Mouse (Mus musculus) small intestine, adult 2 months (tissue): Measurements from ENCODE around the gene Gab2. TPM values are rescaled to one million over a fixed set of nuclear protein-coding genes. Genes with fewer than 3 reads are reported as not detected.
"Not testable (repeated sequence)": the region's sequence is repeated elsewhere in the genome, so short reads cannot be mapped to it uniquely, and the experiment has no call there.

ENCODE experiments used
- H3K27ac ChIP-seq: fragments of 200-500 bp; 2 replicates; pipeline ENCODE4 v1.5.1; 2012; ENCODE audit warnings: low read depth, low read length, control low read depth, inconsistent platforms; ENCODE audit not compliant: insufficient read depth
- H3K27me3 ChIP-seq: fragments of 200-500 bp; 2 replicates; pipeline ENCODE4 v1.6.1; 2012; ENCODE audit warnings: mild to moderate bottlenecking, moderate library complexity, low read length, inconsistent platforms; ENCODE audit not compliant: control insufficient read depth, insufficient read depth
- H3K36me3 ChIP-seq: fragments of 200-500 bp; 2 replicates; pipeline ENCODE4 v1.6.1; 2012; ENCODE audit warnings: mild to moderate bottlenecking, low read length, control low read depth, inconsistent platforms; ENCODE audit not compliant: control insufficient read depth, insufficient read depth
- H3K4me1 ChIP-seq: fragments of 200-500 bp; 2 replicates; pipeline ENCODE4 v1.6.1; 2012; ENCODE audit warnings: low read length, inconsistent platforms, mixed read lengths; ENCODE audit not compliant: control insufficient read depth, insufficient read depth, insufficient read length
- H3K4me3 ChIP-seq: fragments of 200-500 bp; 2 replicates; pipeline ENCODE4 v1.5.1; 2012; ENCODE audit warnings: low read depth, mild to moderate bottlenecking, control low read depth, inconsistent platforms, low read length, moderate library complexity
- CTCF ChIP-seq: fragments of 200-500 bp; IDR thresholded peaks from 2 replicates; pipeline ENCODE4 v1.5.1; 2012; ENCODE audit warnings: low read depth, mild to moderate bottlenecking, control low read depth, inconsistent platforms, low read length, moderate library complexity, mixed read lengths; ENCODE audit not compliant: insufficient replicate concordance, insufficient read length; ENCODE audit errors: extremely low read depth
- POLR2A ChIP-seq: fragments of 200-500 bp; IDR thresholded peaks from 2 replicates; pipeline ENCODE4 v1.6.1; 2012; ENCODE audit warnings: low read depth, mild to moderate bottlenecking, control low read depth, inconsistent platforms, low read length, moderate library complexity
- WGBS: fragments of 180-500 bp; shearing (Covaris S2); methylation state at CpG from one replicate; pipeline ENCODE4 v1.1.7; 2018; 5-methylcytosine and 5-hydroxymethylcytosine counted together
- polyA plus RNA-seq: library from polyadenylated mRNA; depleted of rRNA; stranded (reverse); fragments of >200 nt; gene quantifications from 2 replicates; pipeline ENCODE4 v1.2.3, GENCODE M21; 2012

The Gab2 gene
- polyA plus RNA-seq, 1 experiment, result 12.1 TPM

DNA sequence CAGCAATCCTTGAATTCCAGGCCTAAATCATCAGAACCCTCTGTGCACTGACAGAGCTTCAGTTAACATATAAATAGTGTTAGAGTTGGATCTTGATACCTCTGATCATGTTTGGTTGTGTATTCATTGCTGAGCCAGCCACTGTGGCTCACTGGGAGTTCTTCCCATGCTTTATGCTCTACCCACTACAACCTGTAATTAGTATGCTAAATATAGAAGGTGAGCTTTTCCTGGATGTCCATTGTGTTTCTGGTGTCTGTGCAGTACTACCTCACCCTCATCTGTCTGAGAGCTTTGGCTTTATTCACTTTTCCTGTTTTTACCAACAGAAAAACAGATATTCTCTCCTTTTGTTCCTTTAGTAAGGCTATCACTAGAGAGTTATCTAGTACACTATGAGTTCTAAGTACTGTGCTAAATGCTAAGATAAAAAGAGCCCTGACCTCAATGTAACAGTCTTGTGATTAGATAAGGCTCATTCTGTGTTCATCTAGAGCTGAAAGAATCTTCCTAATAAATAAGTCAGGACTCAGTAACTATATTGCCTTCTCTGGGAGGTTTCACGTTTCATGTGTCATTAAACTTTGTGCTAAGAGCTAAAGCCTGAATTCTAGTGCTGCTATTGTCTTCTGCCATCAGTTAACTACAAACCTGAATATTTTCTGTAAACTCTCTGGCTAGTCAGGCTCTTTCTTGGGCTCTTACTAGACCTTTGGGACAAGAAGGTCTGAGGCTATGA, 127.6 kb downstream of the Gab2 start:
- Histone ChIP-seq H3K4me1 (peaks cover 9% of the 10 kb centered on the region; the same call in 1 of the 2 replicates), H3K4me3 (no peak overlapping the region), H3K27me3 (no peaks in the 10 kb centered on the region), H3K36me3 (no peaks in the 10 kb centered on the region), H3K27ac (no peak overlapping the region; the same call in 1 of the 2 replicates)
- no peak for TF ChIP-seq POLR2A
- no peak for TF ChIP-seq CTCF
- 35% methylated on average over 1 of the region's 1 CpGs for WGBS

DNA sequence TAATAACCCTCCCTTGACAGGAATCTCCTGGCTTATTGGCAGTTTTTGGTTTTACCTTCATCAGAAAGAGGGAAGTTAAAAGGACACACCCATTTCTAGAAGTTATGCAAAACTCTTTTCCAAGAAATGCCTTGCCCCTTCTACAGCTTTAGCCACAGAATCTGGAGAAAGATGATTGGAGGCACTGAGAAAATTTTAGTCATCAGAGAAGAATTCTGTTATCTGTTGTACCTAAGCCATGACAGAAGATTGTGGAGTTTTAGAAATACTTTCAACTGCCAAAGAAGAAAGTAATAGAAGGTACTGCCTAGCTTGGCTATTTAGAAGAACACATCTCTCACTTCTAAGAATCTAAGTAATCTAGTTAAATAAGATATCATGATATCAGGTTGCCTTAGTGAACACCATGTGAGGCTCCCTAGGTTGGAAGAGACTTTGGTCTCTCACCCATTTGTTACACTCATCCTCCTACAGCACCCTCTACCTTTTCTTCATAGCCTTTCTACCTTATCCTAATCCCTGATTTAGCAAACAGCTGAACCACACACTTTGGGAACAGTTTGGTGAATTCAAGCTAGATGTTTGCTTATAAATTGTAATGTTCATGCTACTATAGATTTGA, 128.8 kb downstream of the Gab2 start:
- Histone ChIP-seq H3K27me3 (no peaks in the 10 kb centered on the region), H3K4me3 (no peak overlapping the region), H3K4me1 (peaks cover 9% of the 10 kb centered on the region; the same call in 1 of the 2 replicates), H3K36me3 (no peaks in the 10 kb centered on the region), H3K27ac (no peak overlapping the region)
- TF ChIP-seq CTCF, result no peak
- TF ChIP-seq POLR2A, result no peak

DNA sequence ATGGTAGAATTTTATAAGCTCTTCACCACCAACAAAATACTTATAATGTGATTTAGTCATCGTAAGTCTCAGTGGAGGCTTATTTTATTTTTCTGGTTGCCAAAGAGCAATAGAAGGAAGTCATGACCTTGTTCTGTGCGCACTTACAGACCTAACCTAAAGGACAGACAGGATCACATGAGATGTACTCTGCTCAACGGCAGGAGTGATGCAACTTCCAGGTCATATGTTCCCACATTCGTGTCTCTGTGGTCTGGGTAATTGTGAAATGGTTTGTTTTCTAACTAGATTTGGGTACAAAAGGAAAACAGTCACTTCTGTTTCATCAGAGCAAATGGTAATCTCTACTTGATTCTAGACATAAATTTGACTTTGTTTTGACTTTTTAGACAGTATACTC, 129.7 kb downstream of the Gab2 start:
- no peak for TF ChIP-seq CTCF
- no peak for TF ChIP-seq POLR2A
- Histone ChIP-seq H3K4me3 (no peak overlapping the region), H3K36me3 (no peaks in the 10 kb centered on the region), H3K27me3 (no peaks in the 10 kb centered on the region), H3K27ac (no peak overlapping the region), H3K4me1 (peaks cover 9% of the 10 kb centered on the region; the same call in 1 of the 2 replicates)
- 61% methylated on average over 4 of the region's 4 CpGs for WGBS

DNA sequence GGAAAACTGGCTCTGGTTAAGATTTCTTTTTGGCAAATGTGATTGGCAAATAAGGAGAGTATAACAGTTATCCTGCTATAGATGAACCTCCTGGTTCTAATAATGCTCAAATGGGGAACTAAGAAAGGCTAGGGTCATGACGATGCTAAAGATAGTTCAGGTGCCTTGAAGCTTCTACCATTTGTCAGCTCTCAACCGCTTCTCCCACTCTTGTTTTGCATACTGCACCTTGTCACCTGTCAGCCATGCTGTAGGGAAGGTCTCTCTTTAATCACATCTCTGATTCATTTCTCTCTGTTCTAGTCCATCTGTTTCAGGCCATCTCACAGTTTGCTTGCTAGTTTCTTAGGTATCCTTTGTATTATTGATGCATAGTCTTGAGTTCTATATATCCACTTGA, 142.4 kb downstream of the Gab2 start:
- Histone ChIP-seq H3K4me1 (no peaks in the 10 kb centered on the region), H3K27ac (no peak overlapping the region), H3K36me3 (peaks cover 12% of the 10 kb centered on the region), H3K27me3 (no peaks in the 10 kb centered on the region), H3K4me3 (no peak overlapping the region)
- no peak for TF ChIP-seq CTCF
- TF ChIP-seq POLR2A, result no peak
- 82% methylated on average over 2 of the region's 2 CpGs for WGBS

DNA sequence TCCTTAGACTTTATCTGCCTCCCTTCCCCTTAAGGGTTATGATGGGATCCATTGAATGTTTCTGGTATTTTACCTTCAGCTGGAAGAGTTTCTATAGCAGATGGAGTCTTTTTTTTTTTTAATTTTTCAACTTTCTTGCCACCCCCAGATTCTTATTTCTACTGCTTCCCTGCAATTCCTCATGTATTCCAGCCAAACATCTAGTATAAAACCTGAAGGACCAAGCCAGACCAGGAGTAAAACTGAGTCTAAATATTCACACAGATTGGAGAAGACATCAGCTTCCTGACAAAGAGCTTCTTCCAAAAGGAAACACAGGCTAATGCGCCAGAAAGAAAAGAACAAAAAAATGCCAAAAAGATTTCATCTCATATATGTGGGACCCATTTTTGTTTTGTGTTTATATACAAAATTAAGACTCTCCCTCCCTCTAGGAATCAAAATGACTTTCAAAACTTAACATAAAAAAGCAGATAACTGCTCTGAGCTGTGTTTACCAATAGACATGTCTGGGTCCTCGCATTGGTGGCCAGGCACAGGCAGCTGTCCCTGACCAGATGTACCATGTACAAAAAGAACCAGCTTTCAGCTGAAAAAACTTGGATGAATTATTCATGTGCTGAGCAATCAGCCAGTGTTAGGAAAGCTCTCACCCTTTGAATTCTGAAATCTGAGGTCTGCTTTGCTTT, 164.0 kb downstream of the Gab2 start:
- WGBS, result 82% methylated on average over 2 of the region's 2 CpGs
- Histone ChIP-seq H3K27me3 (no peaks in the 10 kb centered on the region), H3K36me3 (0 out of 2 replicates have a peak, but pooled peaks cover 2% of the 10 kb centered on the region), H3K4me1 (0 out of 2 replicates have a peak, but pooled peaks cover 1% of the 10 kb centered on the region), H3K4me3 (no peak overlapping the region), H3K27ac (no peak overlapping the region)
- TF ChIP-seq CTCF, result no peak
- no peak for TF ChIP-seq POLR2A

DNA sequence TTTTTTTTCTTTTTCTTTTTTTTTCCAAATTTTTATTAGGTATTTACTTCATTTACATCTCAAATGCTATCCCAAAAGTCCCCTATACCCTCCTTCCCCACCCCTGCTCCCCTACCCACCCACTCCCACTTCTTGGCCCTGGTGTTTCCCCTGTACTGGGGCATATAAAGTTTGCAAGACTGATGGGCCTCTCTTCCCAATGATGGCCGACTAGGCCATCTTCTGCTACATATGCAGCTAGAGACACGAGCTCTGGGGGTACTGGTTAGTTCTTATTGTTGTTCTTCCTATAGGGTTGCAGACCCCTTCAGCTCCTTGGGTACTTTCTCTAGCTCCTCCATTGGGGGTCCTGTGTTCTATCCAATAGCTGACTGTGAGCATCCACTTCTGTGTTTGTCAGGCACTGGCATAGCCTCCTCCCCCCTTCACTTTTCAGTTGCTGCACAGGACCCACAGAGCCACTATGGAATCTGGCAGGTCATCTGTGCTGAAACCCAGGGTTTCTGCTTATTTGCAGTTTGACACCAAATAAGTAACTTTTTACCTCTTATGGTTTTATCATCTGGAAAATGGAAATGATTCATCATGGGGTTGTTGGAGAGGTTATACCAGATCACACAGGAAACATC, 164.7 kb downstream of the Gab2 start:
- H3K4me3 ChIP-seq, H3K27me3 ChIP-seq, H3K27ac ChIP-seq, H3K36me3 ChIP-seq, H3K4me1 ChIP-seq: not testable (repeated sequence)
- 90% methylated on average over 2 of the region's 2 CpGs for WGBS

DNA sequence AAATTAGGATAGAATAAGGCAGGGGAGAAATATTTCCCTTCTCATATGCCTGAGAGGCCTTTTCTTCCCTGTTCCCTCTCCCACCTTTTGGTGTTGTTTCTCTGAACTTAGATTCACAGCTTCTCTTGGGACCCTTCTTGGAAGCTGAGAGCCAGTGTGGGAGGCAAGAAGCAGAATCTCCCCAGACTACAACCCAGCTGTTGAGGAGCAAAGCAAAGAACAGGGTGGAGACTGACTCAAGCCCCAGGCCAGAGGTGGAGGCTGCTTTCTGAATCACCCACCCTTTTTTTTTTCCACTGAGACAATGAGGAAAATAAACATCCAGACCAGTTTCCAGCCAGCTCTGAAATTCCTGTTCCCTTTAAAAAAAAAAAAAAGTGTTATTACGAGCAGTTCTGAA, 166.3 kb downstream of the Gab2 start:
- Histone ChIP-seq H3K27me3 (no peaks in the 10 kb centered on the region), H3K4me3 (no peak overlapping the region), H3K4me1 (0 out of 2 replicates have a peak, but pooled peaks cover 1% of the 10 kb centered on the region), H3K27ac (no peak overlapping the region; the same call in 1 of the 2 replicates), H3K36me3 (0 out of 2 replicates have a peak, but pooled peaks cover 2% of the 10 kb centered on the region)
- TF ChIP-seq CTCF (no peak), POLR2A (no peak)
- WGBS, result 71% methylated on average over 1 of the region's 1 CpGs
